Mouse (Mus musculus): ENCODE data around the gene Olfml1. TPM values are rescaled to one million over a fixed set of nuclear protein-coding genes. Genes with fewer than 3 reads are reported as not detected.

Olfml1 gene
- polyA plus RNA-seq, 1 experiment from 2014 or later: 1.6 TPM

GRCm38 (mm10) chr7:107592641-107593040, 25.4 kb downstream of the Olfml1 start:
- Histone ChIP-seq H3K4me3 (ENCODE audit: low read depth, low read length) (no peak overlapping the region), H3K36me3 (replicated peaks; ENCODE audit: insufficient read depth, low read length) (no peaks in the 10 kb centered on the region), H3K27ac (ENCODE audit: low read depth) (no peak overlapping the region), H3K9me3 (ENCODE audit: low read length) (no peaks in the 10 kb centered on the region), H3K4me2 (ENCODE audit: low read depth, low read length) (no peak overlapping the region), H3K4me1 (ENCODE audit: insufficient read depth) (peaks cover 3% of the 10 kb centered on the region; the same call in 1 of the 2 replicates), H3K27me3 (ENCODE audit: insufficient read depth, low read length) (no peaks in the 10 kb centered on the region), H3K9ac (replicated peaks) (no peak overlapping the region)
- no peak for DNase-seq
- 50% methylated on average over 2 of the region's 2 CpGs for WGBS (ENCODE audit: insufficient replicate concordance)
- TF ChIP-seq CTCF (IDR thresholded peaks at IDR 0.05; ENCODE audit: low read depth) (no peak), EP300 (IDR thresholded peaks at IDR 0.05; ENCODE audit: low read depth) (no peak)
- no peak for ATAC-seq

DNA sequence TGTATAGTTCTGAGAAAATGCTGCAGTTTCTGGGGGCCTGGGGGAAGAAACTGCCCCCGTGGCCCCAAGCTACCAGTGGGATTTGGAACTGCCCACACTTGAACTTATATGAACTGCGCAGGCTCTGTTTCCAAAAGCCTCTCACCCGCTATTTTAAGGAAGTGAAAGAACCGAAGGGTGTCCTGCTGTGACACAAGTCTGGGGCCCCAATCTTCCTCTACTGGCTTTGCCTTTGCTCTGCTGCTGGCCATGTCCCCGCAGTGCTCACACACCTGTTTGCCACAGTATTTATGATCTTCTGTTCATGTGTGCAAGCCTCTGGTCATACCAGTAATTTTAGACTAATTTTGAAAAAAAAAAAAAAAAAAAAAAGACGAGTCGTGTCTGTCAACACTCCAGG, 26.7 kb downstream of the Olfml1 start:
- peak; percentile 33 for DNase-seq

GRCm38 (mm10) chr7:107594325-107594856, 27.1 kb downstream of the Olfml1 start:
- peak overlapping the region; percentile 73 for H3K27ac ChIP-seq (ENCODE audit: low read depth)
- TF ChIP-seq CTCF (IDR thresholded peaks at IDR 0.05; ENCODE audit: low read depth) (peak; percentile 69), EP300 (IDR thresholded peaks at IDR 0.05; ENCODE audit: low read depth) (no peak)

More for the DNA sequence above, 26.7 kb downstream of the Olfml1 start:
- Histone ChIP-seq H3K27me3 (ENCODE audit: insufficient read depth, low read length) (no peaks in the 10 kb centered on the region), H3K4me3 (ENCODE audit: low read depth, low read length) (peak overlapping the region; percentile 53; the same call in 1 of the 2 replicates), H3K4me1 (ENCODE audit: insufficient read depth) (peaks cover 7% of the 10 kb centered on the region; the same call in 1 of the 2 replicates), H3K36me3 (replicated peaks; ENCODE audit: insufficient read depth, low read length) (no peaks in the 10 kb centered on the region), H3K9me3 (ENCODE audit: low read length) (no peaks in the 10 kb centered on the region), H3K4me2 (ENCODE audit: low read depth, low read length) (peak overlapping the region; percentile 69), H3K27ac (ENCODE audit: low read depth) (peak overlapping the region; percentile 73), H3K9ac (replicated peaks) (no peak overlapping the region)
- no peak for ATAC-seq
- WGBS (ENCODE audit: insufficient replicate concordance): 15% methylated on average over 7 of the region's 7 CpGs
- TF ChIP-seq EP300 (IDR thresholded peaks at IDR 0.05; ENCODE audit: low read depth) (no peak), CTCF (IDR thresholded peaks at IDR 0.05; ENCODE audit: low read depth) (no peak)

GRCm38 (mm10) chr7:107594857-107595402, 27.7 kb downstream of the Olfml1 start, which contains the start of gene Ppfibp2:
TSS of gene Ppfibp2 (plus strand) at chr7:107595207.
- peak within 1 kb of the TSS; percentile 53 for H3K4me3 ChIP-seq (ENCODE audit: low read depth, low read length)
- TF ChIP-seq EP300 (IDR thresholded peaks at IDR 0.05; ENCODE audit: low read depth): no peak
- peak; percentile 96 for DNase-seq
- no peaks in the 10 kb centered on the region for H3K27me3 ChIP-seq (ENCODE audit: insufficient read depth, low read length)
- peak within 1 kb of the TSS; percentile 69 for H3K4me2 ChIP-seq (ENCODE audit: low read depth, low read length)
- peak within 1 kb of the TSS; percentile 57 for H3K9ac ChIP-seq (replicated peaks)
- peak; percentile 95 for ATAC-seq
- peak within 1 kb of the TSS; percentile 73 for H3K27ac ChIP-seq (ENCODE audit: low read depth)
- under 1% methylated on average over 22 of the region's 24 CpGs for WGBS (ENCODE audit: insufficient replicate concordance)
- no peaks in the 10 kb centered on the region for H3K9me3 ChIP-seq (ENCODE audit: low read length)
- peaks cover 13% of the 10 kb centered on the region for H3K4me1 ChIP-seq (ENCODE audit: insufficient read depth)
- no peaks in the 10 kb centered on the region for H3K36me3 ChIP-seq (replicated peaks; ENCODE audit: insufficient read depth, low read length)

More at GRCm38 (mm10) chr7:107594325-107594856, 27.1 kb downstream of the Olfml1 start:
- Histone ChIP-seq H3K9me3 (ENCODE audit: low read length) (no peaks in the 10 kb centered on the region), H3K4me3 (ENCODE audit: low read depth, low read length) (peak overlapping the region; percentile 53), H3K4me2 (ENCODE audit: low read depth, low read length) (peak overlapping the region; percentile 69), H3K27me3 (ENCODE audit: insufficient read depth, low read length) (no peaks in the 10 kb centered on the region), H3K9ac (replicated peaks) (peak overlapping the region; percentile 57; the same call in 1 of the 2 replicates), H3K36me3 (replicated peaks; ENCODE audit: insufficient read depth, low read length) (no peaks in the 10 kb centered on the region), H3K4me1 (ENCODE audit: insufficient read depth) (peaks cover 10% of the 10 kb centered on the region; the same call in 1 of the 2 replicates)
- ATAC-seq (peak; percentile 54), DNase-seq (peak; percentile 54)
- WGBS (ENCODE audit: insufficient replicate concordance): under 1% methylated on average over 16 of the region's 16 CpGs

GRCm38 (mm10) chr7:107595426-107595825, 28.2 kb downstream of the Olfml1 start:
- no peak for DNase-seq

DNA sequence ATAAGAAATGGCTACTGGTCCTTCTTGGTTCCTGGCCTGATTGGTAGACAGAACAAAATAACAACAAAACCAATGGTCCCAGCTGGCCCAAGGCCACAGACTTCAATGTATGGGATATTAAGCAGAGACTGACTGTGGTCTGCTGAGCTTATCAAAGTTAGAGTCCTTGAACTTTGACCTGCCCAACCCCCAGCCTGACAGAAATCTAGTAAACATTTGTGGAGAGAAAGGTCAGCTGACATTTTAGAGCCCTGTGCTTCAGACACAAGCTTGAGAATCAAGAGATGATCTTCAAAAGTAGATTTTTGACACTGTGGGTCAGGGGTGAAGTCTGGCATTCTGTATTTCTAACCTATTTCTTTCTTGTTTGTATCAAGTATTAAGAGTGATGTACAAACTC, 29.5 kb downstream of the Olfml1 start:
- Histone ChIP-seq H3K9ac (replicated peaks) (no peak overlapping the region), H3K4me3 (ENCODE audit: low read depth, low read length) (peak overlapping the region; percentile 20; the same call in 1 of the 2 replicates), H3K9me3 (ENCODE audit: low read length) (no peaks in the 10 kb centered on the region), H3K4me2 (ENCODE audit: low read depth, low read length) (peak overlapping the region; percentile 69), H3K27ac (ENCODE audit: low read depth) (peak overlapping the region; percentile 58), H3K4me1 (ENCODE audit: insufficient read depth) (peaks cover 20% of the 10 kb centered on the region), H3K36me3 (replicated peaks; ENCODE audit: insufficient read depth, low read length) (no peaks in the 10 kb centered on the region), H3K27me3 (ENCODE audit: insufficient read depth, low read length) (no peaks in the 10 kb centered on the region)
- DNase-seq (peak; percentile 45), ATAC-seq (no peak)
- TF ChIP-seq EP300 (IDR thresholded peaks at IDR 0.05; ENCODE audit: low read depth): no peak

More at GRCm38 (mm10) chr7:107595426-107595825, 28.2 kb downstream of the Olfml1 start:
- Histone ChIP-seq H3K9me3 (ENCODE audit: low read length) (no peaks in the 10 kb centered on the region), H3K27me3 (ENCODE audit: insufficient read depth, low read length) (no peaks in the 10 kb centered on the region), H3K36me3 (replicated peaks; ENCODE audit: insufficient read depth, low read length) (no peaks in the 10 kb centered on the region), H3K4me3 (ENCODE audit: low read depth, low read length) (peak overlapping the region; percentile 53), H3K4me1 (ENCODE audit: insufficient read depth) (peaks cover 15% of the 10 kb centered on the region), H3K9ac (replicated peaks) (peak overlapping the region; percentile 57), H3K4me2 (ENCODE audit: low read depth, low read length) (peak overlapping the region; percentile 69), H3K27ac (ENCODE audit: low read depth) (peak overlapping the region; percentile 73)
- 16% methylated on average over 13 of the region's 13 CpGs for WGBS (ENCODE audit: insufficient replicate concordance)
- no peak for ATAC-seq
- TF ChIP-seq CTCF (IDR thresholded peaks at IDR 0.05; ENCODE audit: low read depth): no peak
- no peak for TF ChIP-seq EP300 (IDR thresholded peaks at IDR 0.05; ENCODE audit: low read depth)

Data from liver, postnatal 0 days (tissue).